Mouse (Mus musculus): ENCODE data around the gene Fam89a. TPM values are rescaled to one million over a fixed set of nuclear protein-coding genes. Genes with fewer than 3 reads are reported as not detected.
A peak's percentile ranks its signal among the peaks of the same experiment; 100 is the strongest.

Gene Fam89a
- total and polyA plus RNA-seq, 2 experiments from 2014 or later = 0.89 TPM; not detected in 1

DNA sequence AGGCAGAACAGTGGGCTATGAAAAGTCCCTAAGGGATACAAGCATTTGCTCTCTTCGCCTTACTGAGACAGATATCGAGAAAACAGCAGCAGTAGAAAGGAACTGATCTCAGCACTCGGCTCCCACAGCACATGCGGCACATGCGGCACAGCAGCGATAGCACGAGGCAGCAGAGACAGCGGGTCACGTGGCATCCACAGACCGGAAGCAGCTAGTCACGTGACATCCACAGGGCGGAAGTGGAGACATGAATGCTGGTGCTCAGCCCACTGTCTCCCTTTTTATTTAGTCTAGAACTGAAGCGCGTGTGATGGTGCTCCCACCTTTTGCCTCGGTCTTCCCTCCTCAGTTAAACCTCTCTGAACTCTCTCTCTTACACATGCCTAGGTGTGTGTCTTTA is 31.6 kb upstream of the Fam89a start:
- Histone ChIP-seq H3K27ac (ENCODE audit: low read depth) (no peak overlapping the region), H3K9me3 (replicated peaks; ENCODE audit: control insufficient read depth, low read length) (no peaks in the 10 kb centered on the region), H3K4me3 (ENCODE audit: low read depth, low read length) (no peak overlapping the region), H3K4me2 (ENCODE audit: low read depth, low read length) (no peak overlapping the region), H3K4me1 (ENCODE audit: control insufficient read depth, insufficient read depth) (peaks cover 16% of the 10 kb centered on the region; the same call in 1 of the 2 replicates), H3K27me3 (ENCODE audit: control insufficient read depth, insufficient read depth, low read length) (no peaks in the 10 kb centered on the region), H3K9ac (replicated peaks; ENCODE audit: low read depth, low read length) (no peak overlapping the region), H3K36me3 (replicated peaks; ENCODE audit: control insufficient read depth, insufficient read depth, low read length) (no peaks in the 10 kb centered on the region)
- TF ChIP-seq EP300 (IDR thresholded peaks at IDR 0.05; ENCODE audit: low read depth) (no peak), CTCF (IDR thresholded peaks at IDR 0.05; ENCODE audit: low read depth) (no peak)
- ATAC-seq (ENCODE audit: insufficient read depth, low read depth) = no peak
- no peak for DNase-seq (ENCODE audit: low spot score)
- 80% methylated on average over 15 of the region's 15 CpGs for WGBS

DNA sequence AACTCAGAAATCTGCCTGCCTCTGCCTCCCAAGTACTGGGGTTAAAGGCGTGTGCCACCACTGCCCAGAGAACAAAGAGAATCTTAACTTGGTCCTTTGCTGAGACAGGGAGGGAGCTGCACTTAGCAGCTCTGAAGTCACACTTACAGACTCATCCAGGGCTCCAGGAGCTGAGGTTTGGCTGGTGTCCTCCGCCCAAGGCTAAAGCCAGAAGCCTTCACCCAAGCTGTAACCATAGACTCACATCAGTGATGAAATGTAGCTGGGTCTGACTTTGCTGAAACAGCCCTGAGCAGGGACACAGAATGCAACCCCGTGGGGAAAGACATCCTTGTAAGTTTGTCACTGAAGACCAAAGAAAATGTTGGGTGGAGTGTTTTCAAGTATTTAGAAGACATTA is 30.8 kb upstream of the Fam89a start:
- ATAC-seq (ENCODE audit: insufficient read depth, low read depth) (no peak), DNase-seq (ENCODE audit: low spot score) (no peak)
- WGBS = 84% methylated on average over 3 of the region's 3 CpGs
- no peaks in the 10 kb centered on the region for H3K27me3 ChIP-seq (ENCODE audit: control insufficient read depth, insufficient read depth, low read length)
- no peak overlapping the region for H3K4me3 ChIP-seq (ENCODE audit: low read depth, low read length)
- TF ChIP-seq CTCF (IDR thresholded peaks at IDR 0.05; ENCODE audit: low read depth) = no peak
- TF ChIP-seq EP300 (IDR thresholded peaks at IDR 0.05; ENCODE audit: low read depth) = no peak
- no peak overlapping the region for H3K9ac ChIP-seq (replicated peaks; ENCODE audit: low read depth, low read length)
- H3K36me3 ChIP-seq (replicated peaks; ENCODE audit: control insufficient read depth, insufficient read depth, low read length) = no peaks in the 10 kb centered on the region
- no peak overlapping the region for H3K27ac ChIP-seq (ENCODE audit: low read depth)
- H3K9me3 ChIP-seq (replicated peaks; ENCODE audit: control insufficient read depth, low read length) = no peaks in the 10 kb centered on the region
- no peak overlapping the region for H3K4me2 ChIP-seq (ENCODE audit: low read depth, low read length)
- peaks cover 16% of the 10 kb centered on the region; the same call in 1 of the 2 replicates for H3K4me1 ChIP-seq (ENCODE audit: control insufficient read depth, insufficient read depth)

DNA sequence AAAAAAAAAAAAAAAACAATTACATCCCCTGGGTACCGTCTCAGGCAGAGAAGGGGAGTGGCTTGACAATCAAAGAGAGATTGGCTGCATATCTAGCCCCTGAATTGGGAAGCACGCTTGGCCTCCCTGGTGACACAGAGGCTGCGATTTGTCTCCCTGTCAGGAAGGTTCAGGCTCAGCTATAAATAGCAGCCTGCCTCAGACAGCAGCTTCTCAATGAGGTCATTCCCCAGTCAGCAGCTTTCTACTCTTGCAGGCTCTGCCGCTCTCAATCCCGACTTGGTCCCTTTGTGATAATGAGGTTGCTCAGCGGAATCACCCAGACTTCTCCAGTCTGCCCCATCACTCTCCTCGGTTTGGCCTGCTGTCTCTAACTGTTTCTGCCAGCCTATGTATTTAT is 28.6 kb upstream of the Fam89a start:
- TF ChIP-seq CTCF (IDR thresholded peaks at IDR 0.05; ENCODE audit: low read depth) = no peak
- no peak for TF ChIP-seq EP300 (IDR thresholded peaks at IDR 0.05; ENCODE audit: low read depth)
- Histone ChIP-seq H3K27me3 (ENCODE audit: control insufficient read depth, insufficient read depth, low read length) (peaks cover 13% of the 10 kb centered on the region), H3K36me3 (replicated peaks; ENCODE audit: control insufficient read depth, insufficient read depth, low read length) (no peaks in the 10 kb centered on the region), H3K9ac (replicated peaks; ENCODE audit: low read depth, low read length) (no peak overlapping the region), H3K9me3 (replicated peaks; ENCODE audit: control insufficient read depth, low read length) (no peaks in the 10 kb centered on the region), H3K4me2 (ENCODE audit: low read depth, low read length) (peak overlapping the region; percentile 27), H3K27ac (ENCODE audit: low read depth) (peak overlapping the region; percentile 68), H3K4me1 (ENCODE audit: control insufficient read depth, insufficient read depth) (peaks cover 19% of the 10 kb centered on the region), H3K4me3 (ENCODE audit: low read depth, low read length) (no peak overlapping the region)
- DNase-seq (ENCODE audit: low spot score) (peak; percentile 94), ATAC-seq (ENCODE audit: insufficient read depth, low read depth) (peak; percentile 93)
- 0% methylated on average over 7 of the region's 7 CpGs for WGBS

DNA sequence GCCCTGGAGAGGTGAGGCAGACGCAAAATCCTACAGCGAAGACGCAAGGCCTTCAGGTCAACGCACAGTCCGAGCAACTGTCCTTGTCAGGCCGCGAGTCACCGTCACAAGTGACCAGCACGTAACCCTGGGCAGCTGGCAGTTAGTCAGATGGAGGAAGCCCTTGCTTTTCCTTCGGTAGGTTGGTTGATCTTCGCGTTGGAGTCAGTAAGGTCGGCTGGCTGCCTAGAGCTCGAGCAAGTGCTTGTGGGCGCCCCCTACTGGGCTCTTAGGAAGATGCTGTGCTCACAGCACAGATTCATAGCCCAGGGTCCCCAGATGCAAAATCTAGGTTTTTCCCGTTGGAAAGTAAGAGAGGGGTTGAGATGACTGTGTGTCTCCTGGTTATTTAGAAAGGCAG is 24.1 kb upstream of the Fam89a start:
- Histone ChIP-seq H3K4me2 (ENCODE audit: low read depth, low read length) (peak overlapping the region; percentile 31; the same call in 1 of the 2 replicates), H3K4me1 (ENCODE audit: control insufficient read depth, insufficient read depth) (peaks cover 7% of the 10 kb centered on the region; the same call in 1 of the 2 replicates), H3K4me3 (ENCODE audit: low read depth, low read length) (no peak overlapping the region), H3K27ac (ENCODE audit: low read depth) (no peak overlapping the region), H3K36me3 (replicated peaks; ENCODE audit: control insufficient read depth, insufficient read depth, low read length) (no peaks in the 10 kb centered on the region), H3K9ac (replicated peaks; ENCODE audit: low read depth, low read length) (no peak overlapping the region), H3K27me3 (ENCODE audit: control insufficient read depth, insufficient read depth, low read length) (peaks cover 13% of the 10 kb centered on the region), H3K9me3 (replicated peaks; ENCODE audit: control insufficient read depth, low read length) (no peaks in the 10 kb centered on the region)
- 18% methylated on average over 16 of the region's 16 CpGs for WGBS
- no peak for TF ChIP-seq EP300 (IDR thresholded peaks at IDR 0.05; ENCODE audit: low read depth)
- TF ChIP-seq CTCF (IDR thresholded peaks at IDR 0.05; ENCODE audit: low read depth) = peak; percentile 72
- DNase-seq (ENCODE audit: low spot score) (peak; percentile 67), ATAC-seq (ENCODE audit: insufficient read depth, low read depth) (peak; percentile 34; the same call in 1 of the 2 replicates)

GRCm38 (mm10) chr8:124772389-124772788 is 20.8 kb upstream of the Fam89a start:
- Histone ChIP-seq H3K4me1 (ENCODE audit: control insufficient read depth, insufficient read depth) (peaks cover 3% of the 10 kb centered on the region; the same call in 1 of the 2 replicates), H3K27ac (ENCODE audit: low read depth) (no peak overlapping the region), H3K4me2 (ENCODE audit: low read depth, low read length) (no peak overlapping the region), H3K36me3 (replicated peaks; ENCODE audit: control insufficient read depth, insufficient read depth, low read length) (no peaks in the 10 kb centered on the region), H3K4me3 (ENCODE audit: low read depth, low read length) (no peak overlapping the region), H3K27me3 (ENCODE audit: control insufficient read depth, insufficient read depth, low read length) (peaks cover 13% of the 10 kb centered on the region), H3K9me3 (replicated peaks; ENCODE audit: control insufficient read depth, low read length) (no peaks in the 10 kb centered on the region), H3K9ac (replicated peaks; ENCODE audit: low read depth, low read length) (no peak overlapping the region)
- TF ChIP-seq EP300 (IDR thresholded peaks at IDR 0.05; ENCODE audit: low read depth) = no peak
- no peak for TF ChIP-seq CTCF (IDR thresholded peaks at IDR 0.05; ENCODE audit: low read depth)
- ATAC-seq (ENCODE audit: insufficient read depth, low read depth) (no peak), DNase-seq (ENCODE audit: low spot score) (no peak)
- WGBS = 74% methylated on average over 2 of the region's 2 CpGs

- no peak for ATAC-seq (ENCODE audit: insufficient read depth, low read depth)
- H3K9me3 ChIP-seq (replicated peaks; ENCODE audit: control insufficient read depth, low read length) = no peaks in the 10 kb centered on the region
- no peaks in the 10 kb centered on the region for H3K27me3 ChIP-seq (ENCODE audit: control insufficient read depth, insufficient read depth, low read length)
- TF ChIP-seq EP300 (IDR thresholded peaks at IDR 0.05; ENCODE audit: low read depth) = no peak
- TF ChIP-seq CTCF (IDR thresholded peaks at IDR 0.05; ENCODE audit: low read depth) = no peak
- H3K36me3 ChIP-seq (replicated peaks; ENCODE audit: control insufficient read depth, insufficient read depth, low read length) = no peaks in the 10 kb centered on the region
- H3K9ac ChIP-seq (replicated peaks; ENCODE audit: low read depth, low read length) = no peak overlapping the region
- WGBS = 63% methylated on average over 7 of the region's 7 CpGs
- no peak overlapping the region for H3K4me3 ChIP-seq (ENCODE audit: low read depth, low read length)
- H3K27ac ChIP-seq (ENCODE audit: low read depth) = no peak overlapping the region
- no peak overlapping the region for H3K4me2 ChIP-seq (ENCODE audit: low read depth, low read length)
- no peaks in the 10 kb centered on the region for H3K4me1 ChIP-seq (ENCODE audit: control insufficient read depth, insufficient read depth)
- no peak for DNase-seq (ENCODE audit: low spot score)
Observed at GRCm38 (mm10) chr8:124763061-124763460, 11.4 kb upstream of the Fam89a start.
